Mouse (Mus musculus) layer of hippocampus, adult 18-20 months (tissue): ENCODE results near the gene Rab2b. TPM values are rescaled to one million over a fixed set of nuclear protein-coding genes. Genes with fewer than 3 reads are reported as not detected.

Experiments used
- DNase-seq, 2 experiments: peaks; one replicate each; pipeline ENCODE4 v3.0.0; 2022; ENCODE audit warnings: low spot score in 2 of 2
- total RNA-seq, 2 experiments: library from RNA; stranded (reverse); gene quantifications; 2 replicates each; pipeline ENCODE4 v1.2.3; 2021

Rab2b gene
- total RNA-seq, 2 experiments from 2014 or later = 35.0 to 37.3 TPM

GRCm38 (mm10) chr14:52279747-52280120, 389 bp upstream of the Rab2b start:
- DNase-seq = no peak

- no peak for DNase-seq
These were observed 2.1 kb downstream of the Rab2b start for GRCm38 (mm10) chr14:52277210-52277609.

GRCm38 (mm10) chr14:52272781-52273180, 6.6 kb downstream of the Rab2b start:
- no peak for DNase-seq

- peak; percentile 98 to 99 for DNase-seq
These were observed 21.7 kb downstream of the Rab2b start, which contains the start of gene Chd8 for GRCm38 (mm10) chr14:52257484-52258213. Gene Chd8, minus strand, starts transcription at chr14:52257780.

DNA sequence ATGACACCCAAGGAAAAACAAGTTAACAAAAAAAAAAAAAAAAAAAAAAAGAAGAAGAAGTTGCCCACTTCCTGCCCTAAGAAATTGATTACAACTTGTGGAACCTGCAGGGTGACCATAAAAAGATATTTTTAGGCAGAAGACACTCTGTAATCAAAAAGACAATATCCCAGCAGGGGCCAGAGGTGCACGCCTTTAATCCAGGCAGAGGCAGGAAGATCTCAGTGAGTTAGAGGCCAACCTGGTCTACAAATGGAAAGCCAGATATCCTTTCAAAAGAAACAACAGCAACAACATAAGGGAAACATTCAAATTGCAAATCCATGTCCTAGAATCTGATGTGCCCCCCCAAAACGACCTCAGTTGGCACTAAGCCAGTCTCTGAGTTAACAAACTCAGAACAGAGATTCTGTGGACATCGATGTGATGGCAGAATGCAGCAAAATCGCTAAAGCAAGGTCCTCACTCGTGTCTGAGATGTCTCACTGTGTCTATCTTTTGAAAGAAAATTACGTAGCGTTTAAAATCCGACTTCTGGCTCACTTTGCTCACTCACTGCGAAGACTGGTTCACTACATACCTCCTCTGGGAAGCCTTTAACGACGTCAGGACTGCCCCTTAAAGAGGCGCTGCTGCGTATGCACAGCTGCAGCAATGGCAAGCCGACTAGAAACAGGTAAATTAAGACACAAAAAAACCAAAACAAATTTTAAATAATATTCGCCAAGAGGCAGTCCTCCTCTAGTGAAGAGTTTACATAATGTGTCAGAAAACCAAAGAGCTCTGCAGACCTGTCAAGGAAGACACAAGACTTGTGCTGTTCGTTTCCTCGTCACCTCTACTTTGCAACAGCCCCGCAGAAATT, 22.8 kb downstream of the Rab2b start:
- DNase-seq = peak; percentile 16 to 19

DNA sequence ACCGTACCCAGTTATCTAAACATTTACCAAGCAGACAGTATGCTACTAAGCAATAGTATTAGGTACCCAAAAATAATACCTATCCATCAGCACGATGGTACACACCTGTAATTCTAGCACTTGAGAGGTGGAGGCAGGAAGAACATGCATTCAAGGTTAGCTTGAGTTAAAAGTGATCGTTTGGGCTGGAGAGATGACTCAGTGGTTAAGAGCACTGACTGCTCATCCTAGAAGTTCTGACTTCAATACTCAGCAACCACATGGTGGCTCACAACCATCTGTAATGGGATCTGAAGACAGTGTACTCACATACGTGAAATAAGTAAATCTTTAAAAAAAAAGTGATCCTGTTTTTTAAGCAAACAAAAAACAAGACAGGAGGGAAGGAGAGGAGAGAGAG, 33.2 kb downstream of the Rab2b start:
- DNase-seq = no peak

DNA sequence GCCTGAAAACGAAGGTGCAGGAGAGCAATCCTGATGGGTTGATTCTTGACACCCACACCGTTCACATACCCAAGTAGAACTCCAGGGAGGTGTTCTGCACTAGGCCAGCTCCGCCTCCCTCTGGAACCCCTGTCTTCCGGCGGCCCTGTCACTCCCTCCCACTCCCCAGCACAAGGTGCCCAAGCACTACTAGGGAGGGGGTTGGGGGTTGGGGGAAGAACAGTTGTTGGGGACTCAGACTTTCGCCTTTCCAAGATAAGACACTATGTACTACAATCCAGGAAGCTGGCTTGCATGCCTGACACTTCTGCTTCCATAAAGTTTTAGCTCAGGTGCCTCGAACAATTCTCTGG, 34.7 kb downstream of the Rab2b start:
- peak in 1 of 2 experiments; percentile 12 for DNase-seq

- DNase-seq = peak; percentile 97 to 99
These were observed 35.2 kb downstream of the Rab2b start for GRCm38 (mm10) chr14:52244041-52244689.

DNA sequence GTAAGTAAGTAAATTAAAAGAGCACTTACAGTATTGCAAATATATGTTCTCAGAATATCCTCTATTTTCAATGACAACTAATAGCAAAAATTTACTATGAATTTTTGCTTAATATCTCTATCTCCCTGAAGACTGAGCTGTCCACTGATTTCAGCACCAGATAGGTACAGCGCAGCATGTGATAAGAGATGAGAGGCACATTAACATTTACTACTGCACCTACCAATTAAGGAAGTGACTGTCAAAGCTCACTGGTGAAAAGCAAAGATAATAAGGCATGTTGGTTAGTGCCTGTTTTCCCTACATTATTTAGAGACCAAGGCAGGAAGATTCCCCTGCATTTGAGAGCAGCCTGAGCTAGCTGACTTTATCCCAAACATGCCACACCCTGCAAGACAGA, 43.1 kb downstream of the Rab2b start:
- DNase-seq = no peak

DNA sequence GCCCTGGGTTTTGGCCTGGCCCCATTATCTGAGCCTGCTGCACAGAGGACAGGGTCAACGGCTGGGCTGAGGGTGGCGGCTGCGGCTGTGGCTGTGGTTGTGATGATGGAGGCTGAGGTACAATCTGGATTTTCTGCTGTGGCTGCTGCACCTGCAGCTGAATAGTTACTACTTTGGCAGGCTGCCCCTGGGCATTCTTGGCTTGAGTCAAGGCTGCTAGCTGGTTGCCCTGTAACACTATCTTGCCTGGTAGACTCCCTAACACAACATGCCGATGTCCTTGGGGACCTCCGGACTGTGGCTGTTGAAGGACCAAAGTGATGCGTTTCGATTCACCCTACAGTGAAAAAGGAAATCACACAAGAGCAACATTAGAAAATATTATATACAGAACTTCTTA, 44.2 kb downstream of the Rab2b start:
- no peak for DNase-seq

GRCm38 (mm10) chr14:52232249-52232648, 47.1 kb downstream of the Rab2b start:
- no peak for DNase-seq

DNA sequence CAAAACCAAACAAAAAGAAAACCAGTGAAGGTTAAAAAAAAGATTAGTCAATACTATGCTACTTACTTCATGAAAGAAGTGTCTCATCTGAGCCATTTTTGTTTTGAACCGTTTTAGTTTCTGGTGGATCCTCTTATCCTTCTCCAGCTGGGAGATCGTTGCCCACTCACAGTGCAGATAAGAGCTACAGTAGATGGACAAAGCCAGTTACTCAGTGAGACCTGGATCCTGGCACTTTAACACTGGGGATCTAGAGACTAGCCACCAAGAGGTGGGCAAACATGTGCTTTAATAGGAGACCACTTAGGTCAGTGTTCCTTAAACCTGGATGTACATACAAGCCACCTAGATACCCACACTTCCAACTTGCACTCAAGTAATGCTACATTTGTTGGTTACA, 53.4 kb downstream of the Rab2b start:
- DNase-seq = no peak

DNA sequence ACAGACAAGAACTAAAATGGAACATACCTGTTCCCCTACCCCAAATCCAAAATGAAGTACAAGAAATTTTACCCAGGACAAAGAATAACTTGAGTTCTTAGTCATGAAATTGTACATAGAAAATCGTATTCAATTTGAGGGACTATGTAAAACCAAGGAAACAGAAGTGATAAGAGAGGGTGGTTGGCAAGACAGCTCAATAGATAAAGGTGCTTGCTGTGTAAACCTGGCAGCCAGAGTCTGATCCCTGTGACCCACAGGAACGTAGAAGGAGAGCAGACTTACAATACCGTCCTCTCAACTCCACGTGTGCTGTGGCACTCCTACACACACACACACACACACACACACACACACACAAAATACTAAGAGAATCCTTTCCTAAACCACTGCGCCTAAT, 62.1 kb downstream of the Rab2b start:
- DNase-seq = no peak

Other genes with a start within 250 kb of the Rab2b start
- gene Olfr221, start 237.1 kb downstream of the Rab2b start, total RNA-seq = not detected
- 100 to 1,000 TPM; 255 to 280 TPM for gene Hnrnpc, start 175.5 kb downstream of the Rab2b start, total RNA-seq
- gene Rpgrip1, start 168.8 kb downstream of the Rab2b start, total RNA-seq = 1 to 10 TPM; 1.2 to 1.9 TPM
- gene Supt16, start 82.1 kb downstream of the Rab2b start, total RNA-seq = 10 to 100 TPM; 50.6 to 54.8 TPM
- gene Chd8, start 21.8 kb downstream of the Rab2b start, total RNA-seq = 100 to 1,000 TPM; 109 to 117 TPM
- 10 to 100 TPM; 58.4 to 67.1 TPM for gene Tox4, start 399 bp downstream of the Rab2b start, total RNA-seq
- gene Mettl3, start 25.6 kb upstream of the Rab2b start, total RNA-seq = 10 to 100 TPM; 39.2 to 43.1 TPM
- 10 to 100 TPM; 45.0 to 48.4 TPM for gene Sall2, start 49.2 kb upstream of the Rab2b start, total RNA-seq
- not detected for gene Olfr1513, start 76.9 kb upstream of the Rab2b start, total RNA-seq
- not detected for gene Olfr1512, start 99.6 kb upstream of the Rab2b start, total RNA-seq
- gene Olfr1511, start 117.8 kb upstream of the Rab2b start, total RNA-seq = not detected
- not detected for gene Olfr1510, start 134.8 kb upstream of the Rab2b start, total RNA-seq
- gene Olfr1509, start 163.4 kb upstream of the Rab2b start, total RNA-seq = not detected
- not detected for gene Olfr1508, start 187.9 kb upstream of the Rab2b start, total RNA-seq
- under 1 TPM in 1 of 2 experiments, not detected in 1; 0.45 TPM for gene Olfr1507, start 216.2 kb upstream of the Rab2b start, total RNA-seq